Mouse (Mus musculus) heart, embryonic 11.5 days (tissue): Measurements from ENCODE around the gene Sec61a2. TPM values are rescaled to one million over a fixed set of nuclear protein-coding genes. Genes with fewer than 3 reads are reported as not detected.

Experiments
- ATAC-seq: fragments of 200-750 bp; cut with Nextera tagmentation; replicated peaks from 2 replicates; pipeline ENCODE4 v1.8.0; 2017; ENCODE audit warnings: moderate library complexity; ENCODE audit not compliant: insufficient number of reproducible peaks, low FRiP score, low TSS enrichment
- H3K27ac ChIP-seq: fragments of 300-500 bp; sonication (generic); 2 replicates; pipeline ENCODE4 v1.5.1; 2014; ENCODE audit warnings: mild to moderate bottlenecking, low read depth, low read length
- H3K27me3 ChIP-seq: fragments of 300-500 bp; sonication (generic); 2 replicates; pipeline ENCODE4 v1.6.1; 2014; ENCODE audit warnings: mild to moderate bottlenecking, low read length, mixed read lengths; ENCODE audit not compliant: control insufficient read depth, insufficient read depth
- H3K36me3 ChIP-seq: fragments of 300-500 bp; sonication (generic); 2 replicates; pipeline ENCODE4 v1.6.1; 2014; ENCODE audit warnings: mild to moderate bottlenecking, low read length, moderate library complexity, mixed read lengths; ENCODE audit not compliant: control insufficient read depth, insufficient read depth
- H3K4me1 ChIP-seq: fragments of 300-500 bp; sonication (generic); 2 replicates; pipeline ENCODE4 v1.6.1; 2014; ENCODE audit warnings: low read length; ENCODE audit not compliant: control insufficient read depth, insufficient read depth
- H3K4me2 ChIP-seq: fragments of 300-500 bp; sonication (generic); 2 replicates; pipeline ENCODE4 v1.6.1; 2014; ENCODE audit warnings: mild to moderate bottlenecking, moderate library complexity
- H3K4me3 ChIP-seq: fragments of 300-500 bp; sonication (generic); 2 replicates; pipeline ENCODE4 v1.5.1; 2014; ENCODE audit warnings: low read depth, low read length
- H3K9ac ChIP-seq: fragments of 300-500 bp; sonication (generic); 2 replicates; pipeline ENCODE4 v1.6.1; 2014; ENCODE audit warnings: mild to moderate bottlenecking, low read depth, low read length, moderate library complexity
- H3K9me3 ChIP-seq: fragments of 300-500 bp; sonication (generic); replicated peaks from 2 replicates; pipeline ENCODE4 v1.6.1; 2016; ENCODE audit warnings: low read length; ENCODE audit not compliant: control insufficient read depth
- WGBS: fragments of 180-500 bp; shearing (Covaris S2); extraction: QIAGEN DNeasy Blood & Tissue Kit; methylation state at CpG from one replicate; pipeline ENCODE4 v1.1.7; 2014; ENCODE audit not compliant: insufficient replicate concordance; 5-methylcytosine and 5-hydroxymethylcytosine counted together
- polyA plus RNA-seq: library from polyadenylated mRNA; unstranded; fragments of >200 nt; fragmentation: Nextera tagmentation; extraction: Ambion mirVana; gene quantifications from 2 replicates; pipeline ENCODE4 v1.2.1, GENCODE M21; 2014

The Sec61a2 gene
- polyA plus RNA-seq, 1 experiment from 2014 or later: 55.1 TPM

DNA sequence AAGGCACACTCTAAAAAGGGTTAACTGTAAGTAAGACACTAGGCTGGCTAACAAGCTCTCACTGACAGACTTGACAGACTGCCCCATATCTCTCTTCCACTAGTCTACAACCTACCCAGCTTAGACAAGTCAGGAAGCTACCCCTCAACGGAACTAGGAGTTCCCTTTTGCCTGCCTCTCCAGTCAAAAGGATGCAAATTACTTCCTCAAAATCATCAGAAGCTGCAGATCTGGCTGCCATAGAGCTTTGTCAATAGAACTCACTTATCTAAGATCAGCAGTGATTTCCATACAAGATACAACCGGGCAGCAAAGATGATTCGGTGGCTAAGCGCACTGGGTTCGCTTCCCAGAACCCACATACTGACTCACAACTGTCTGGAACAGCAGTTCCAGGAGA is 70.5 kb downstream of the Sec61a2 start:
- no peaks in the 10 kb centered on the region for H3K4me1 ChIP-seq
- H3K27me3 ChIP-seq: no peaks in the 10 kb centered on the region
- no peak overlapping the region for H3K4me2 ChIP-seq
- H3K36me3 ChIP-seq: peaks cover 8% of the 10 kb centered on the region
- ATAC-seq: no peak
- no peak overlapping the region for H3K9ac ChIP-seq
- H3K9me3 ChIP-seq: no peaks in the 10 kb centered on the region
- WGBS: 85% methylated on average over 5 of the region's 5 CpGs
- H3K27ac ChIP-seq: no peak overlapping the region
- H3K4me3 ChIP-seq: no peak overlapping the region

DNA sequence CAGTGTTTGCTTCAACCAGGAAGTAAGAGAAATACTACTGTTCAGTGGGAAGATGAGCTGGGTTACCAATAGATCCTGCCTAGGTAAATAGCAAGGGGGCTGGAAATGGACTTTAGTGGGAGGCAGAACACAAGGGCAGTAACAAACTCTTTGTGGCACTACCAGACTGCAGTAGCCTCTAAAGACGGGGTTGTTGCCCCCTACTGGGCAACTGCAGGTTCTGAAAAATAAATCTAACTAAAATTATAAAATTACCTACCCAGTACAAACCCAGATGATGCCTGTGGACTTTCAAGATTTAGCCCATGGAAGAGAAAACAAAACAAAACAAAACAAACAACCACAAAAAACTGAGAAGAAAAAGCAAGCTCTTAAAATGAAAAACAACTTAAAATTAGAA is 71.0 kb downstream of the Sec61a2 start:
- WGBS: 35% methylated on average over 1 of the region's 1 CpGs
- H3K27me3 ChIP-seq: no peaks in the 10 kb centered on the region
- H3K4me1 ChIP-seq: no peaks in the 10 kb centered on the region
- H3K27ac ChIP-seq: no peak overlapping the region
- no peak for ATAC-seq
- peaks cover 10% of the 10 kb centered on the region for H3K36me3 ChIP-seq
- no peak overlapping the region for H3K4me3 ChIP-seq
- H3K4me2 ChIP-seq: no peak overlapping the region
- no peak overlapping the region for H3K9ac ChIP-seq
- H3K9me3 ChIP-seq: no peaks in the 10 kb centered on the region

DNA sequence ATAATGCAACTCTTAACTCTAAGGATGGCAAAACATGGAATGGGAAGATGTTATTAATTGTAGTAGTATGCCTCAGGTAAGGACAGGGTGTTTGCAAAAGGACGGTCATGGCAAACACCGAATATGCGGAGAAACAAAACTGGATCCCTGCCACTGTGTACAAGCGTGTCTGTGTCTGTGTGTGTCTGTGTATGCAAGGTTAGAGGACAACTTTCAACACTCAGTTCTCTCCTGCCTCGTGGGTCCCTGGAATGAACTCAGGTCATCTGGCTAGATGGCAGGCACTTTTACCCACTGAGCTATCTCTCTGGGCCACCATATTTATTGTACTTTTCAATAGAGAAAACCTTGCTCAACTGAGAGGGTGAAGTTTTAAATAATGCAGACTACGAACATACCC is 72.8 kb downstream of the Sec61a2 start:
- H3K9me3 ChIP-seq: no peaks in the 10 kb centered on the region
- H3K4me2 ChIP-seq: no peak overlapping the region
- peaks cover 16% of the 10 kb centered on the region for H3K36me3 ChIP-seq
- ATAC-seq: no peak
- no peak overlapping the region for H3K4me3 ChIP-seq
- no peak overlapping the region for H3K27ac ChIP-seq
- H3K9ac ChIP-seq: no peak overlapping the region
- WGBS: 96% methylated on average over 6 of the region's 6 CpGs
- H3K27me3 ChIP-seq: no peaks in the 10 kb centered on the region
- no peaks in the 10 kb centered on the region for H3K4me1 ChIP-seq

DNA sequence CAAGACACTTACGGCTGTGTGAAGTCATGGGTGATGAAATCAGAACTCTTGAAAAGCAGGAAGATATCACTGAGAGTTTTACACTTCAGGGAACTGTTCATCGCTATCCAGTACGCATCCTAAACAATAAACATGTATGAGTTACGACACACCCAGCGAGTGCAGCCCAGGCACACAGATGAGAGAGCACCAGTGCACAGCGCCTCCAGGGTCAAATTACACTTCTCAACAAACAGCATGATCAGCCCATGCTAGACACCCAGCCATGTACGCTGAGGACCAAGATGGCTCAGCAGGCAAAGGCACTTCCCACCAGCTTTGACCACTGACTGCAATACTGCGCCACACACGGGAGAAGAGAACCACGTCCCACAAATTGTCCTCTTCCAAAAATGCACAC is 74.0 kb downstream of the Sec61a2 start:
- no peak overlapping the region for H3K9ac ChIP-seq
- no peak overlapping the region for H3K4me2 ChIP-seq
- peaks cover 22% of the 10 kb centered on the region for H3K36me3 ChIP-seq
- H3K4me1 ChIP-seq: no peaks in the 10 kb centered on the region
- ATAC-seq: no peak
- 83% methylated on average over 10 of the region's 10 CpGs for WGBS
- no peak overlapping the region for H3K27ac ChIP-seq
- H3K27me3 ChIP-seq: no peaks in the 10 kb centered on the region
- no peaks in the 10 kb centered on the region for H3K9me3 ChIP-seq
- H3K4me3 ChIP-seq: no peak overlapping the region

Other genes starting within 250 kb of the Sec61a2 start
- gene Camk1d, start 180.9 kb downstream of the Sec61a2 start, polyA plus RNA-seq: 1.4 and 2.9 TPM in 2 replicates
- gene Nudt5, start 50.4 kb downstream of the Sec61a2 start, polyA plus RNA-seq: 77.3 and 80.0 TPM in 2 replicates
- 216 and 217 TPM in 2 replicates for gene Cdc123, start 50.3 kb downstream of the Sec61a2 start, polyA plus RNA-seq
- gene Gm13199, start 32.5 kb downstream of the Sec61a2 start, polyA plus RNA-seq: 0.69 and 1.3 TPM in 2 replicates
- gene Dhtkd1, start 47.4 kb upstream of the Sec61a2 start, polyA plus RNA-seq: 1.6 and 1.9 TPM in 2 replicates
- gene Upf2, start 56.0 kb upstream of the Sec61a2 start, polyA plus RNA-seq: 8.8 and 9.2 TPM in 2 replicates
- 11.2 and 12.0 TPM in 2 replicates for gene Proser2, start 234.8 kb upstream of the Sec61a2 start, polyA plus RNA-seq